Mouse (Mus musculus): Measurements from ENCODE around the gene Sik3.
A peak's percentile ranks its signal among the peaks of the same experiment; 100 is the strongest.

Gene Sik3

DNA sequence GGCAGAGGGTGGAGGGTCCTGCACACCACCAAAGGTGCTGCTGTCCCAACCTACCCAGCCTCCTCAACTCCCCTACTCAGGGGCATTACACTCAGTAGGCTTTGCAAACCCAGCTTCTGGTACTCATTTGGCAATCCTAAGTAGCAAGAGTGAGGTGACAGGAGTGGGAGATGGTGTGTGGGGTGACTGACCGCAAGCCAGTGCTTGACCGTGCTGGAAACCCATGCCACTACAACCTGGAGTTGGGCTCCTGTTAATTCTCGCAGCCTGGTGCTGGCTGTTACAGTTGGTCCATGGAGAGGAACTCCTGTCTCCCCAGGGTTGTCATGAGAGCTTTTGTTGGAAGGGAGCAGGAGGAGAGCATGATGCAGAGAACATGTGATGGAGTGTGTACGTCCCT, 258.2 kb downstream of the Sik3 start:
- DNase-seq (ENCODE audit: low spot score in 2 of 2), result no peak

DNA sequence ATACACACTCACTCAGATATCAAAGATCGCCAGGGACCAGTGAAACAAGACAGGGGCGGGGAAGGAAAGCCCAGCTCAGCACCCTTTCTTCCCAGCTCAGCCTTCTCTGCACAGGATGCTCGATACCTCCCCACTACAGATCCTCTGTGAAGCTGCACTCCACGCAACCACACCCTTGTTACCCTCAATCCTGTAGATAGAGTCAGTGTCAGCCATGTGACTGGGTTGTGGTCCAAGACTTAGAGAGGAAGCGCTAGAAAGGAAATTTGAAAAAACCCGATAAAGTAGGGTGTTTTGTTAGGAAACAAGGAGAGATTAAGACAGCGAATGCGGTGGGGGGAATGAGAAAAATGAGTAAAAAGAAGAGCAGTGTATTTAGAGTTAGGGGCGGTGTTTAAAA, 259.4 kb downstream of the Sik3 start:
- no peak for DNase-seq (ENCODE audit: low spot score in 2 of 2)

DNA sequence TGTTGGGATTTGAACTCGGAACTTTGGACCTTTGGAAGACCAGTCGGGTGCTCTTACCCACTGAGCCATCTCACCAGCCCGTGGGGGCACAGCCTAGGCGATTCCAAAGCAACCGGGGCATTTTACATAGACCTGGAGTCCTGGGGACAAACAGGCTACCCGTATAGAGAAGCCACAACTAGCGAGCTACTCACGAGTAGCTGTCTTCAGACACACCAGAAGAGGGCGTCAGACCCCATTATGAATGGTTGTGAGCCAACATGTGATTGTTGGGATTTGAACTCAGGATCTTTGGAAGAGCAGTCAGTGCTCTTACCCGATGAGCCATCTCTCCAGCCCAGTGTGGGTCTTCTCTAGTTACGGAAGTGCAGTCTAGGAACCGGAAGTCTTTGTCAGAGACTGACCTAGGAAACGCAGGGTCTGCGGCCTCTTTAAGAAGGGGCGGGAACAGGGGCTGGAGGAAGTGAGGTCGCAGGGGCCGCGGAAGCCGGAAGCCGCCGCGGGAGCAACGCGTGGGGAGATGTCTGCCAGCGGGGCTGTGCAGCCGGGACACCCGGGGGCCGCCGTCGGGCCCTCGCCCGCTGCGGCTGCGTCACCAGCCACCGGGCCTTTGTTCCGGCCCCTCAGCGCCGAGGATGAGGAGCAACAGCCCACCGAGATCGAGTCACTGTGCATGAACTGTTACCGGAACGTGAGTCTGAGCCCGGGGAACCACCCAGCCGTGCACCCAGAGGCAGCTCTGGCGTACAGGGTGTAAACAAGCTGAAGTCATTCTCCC, 260.2 kb downstream of the Sik3 start, which contains the start of gene Zpr1:
TSS of gene Zpr1 (plus strand) at position 388 of the 778 bp plus-strand sequence.
- DNase-seq (ENCODE audit: low spot score in 2 of 2), result peak; percentile 79 to 90

Data from urinary bladder, postnatal 36 days (tissue).